Comparison of ENCODE assay signal across 9 mouse cellular contexts in the genomic region with DNA sequence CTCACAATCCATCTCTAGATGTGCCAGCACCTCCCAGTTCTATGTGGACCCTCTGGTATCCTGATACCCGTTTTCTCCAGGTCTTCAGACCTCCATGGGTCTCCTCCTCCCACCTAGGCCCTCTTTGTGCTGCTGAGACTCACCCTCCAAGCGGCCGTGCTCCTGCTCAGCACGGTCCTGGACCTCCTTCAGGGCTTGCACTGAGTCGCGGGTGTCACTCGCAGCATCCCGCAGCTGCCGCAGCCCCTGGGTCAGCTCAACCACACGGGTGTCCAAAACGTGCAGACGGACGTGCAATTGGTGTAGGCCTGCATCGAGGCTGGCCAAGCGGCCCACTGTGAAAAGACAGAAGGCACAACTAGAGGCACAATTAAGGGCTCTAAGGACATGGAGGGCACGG. TPM values are rescaled to one million over a fixed set of nuclear protein-coding genes. Genes with fewer than 3 reads are reported as not detected.
A peak's percentile ranks its signal among the peaks of the same experiment; 100 is the strongest.
DNase-seq lines count a peak whose midpoint lies in the region; ATAC-seq and TF ChIP-seq lines count a peak whose summit lies in the region.
"Had no signal": no experiment of that assay in that cellular context is flagged by ENCODE, and none has a peak within 500 bp of the region (broad histone marks: within the 10 kb centered on the region; RNA-seq: fewer than 3 reads in every experiment).

No protein-coding gene starts in this region.

- H3K4me3 ChIP-seq in layer of hippocampus, adult 2 months: peak overlapping the region; percentile 85
- no peak overlapping the region for H3K4me3 ChIP-seq in embryonic facial prominence, embryonic 11.5 days (ENCODE audit: low read depth, low read length)
- peak overlapping the region; percentile 55 for H3K4me3 ChIP-seq in hindbrain, embryonic 12.5 days
- H3K4me3 ChIP-seq in midbrain, embryonic 14.5 days (replicated peaks; ENCODE audit: low read depth, low read length): peak overlapping the region; percentile 63; the same call in 1 of the 2 replicates

- no peak for ATAC-seq in embryonic facial prominence, embryonic 11.5 days (replicated peaks; ENCODE audit: insufficient number of reproducible peaks, low FRiP score, low TSS enrichment, low read depth)
- ATAC-seq in hindbrain, embryonic 12.5 days (ENCODE audit: low FRiP score): no peak; the same call in 1 of the 2 replicates
- no peak for ATAC-seq in midbrain, embryonic 14.5 days (ENCODE audit: low FRiP score, low TSS enrichment)
- ATAC-seq in megakaryocyte progenitor cell, adult 5-6 weeks (replicated peaks; ENCODE audit: poor library complexity): no peak

- H3K9me3 ChIP-seq in embryonic facial prominence, embryonic 11.5 days (replicated peaks; ENCODE audit: control insufficient read depth, low read length): no peaks in the 10 kb centered on the region
- no peaks in the 10 kb centered on the region for H3K9me3 ChIP-seq in hindbrain, embryonic 12.5 days (replicated peaks)
- H3K9me3 ChIP-seq in midbrain, embryonic 14.5 days (ENCODE audit: control insufficient read depth, low read length): no peaks in the 10 kb centered on the region

- 6% methylated on average over 16 of the region's 16 CpGs for WGBS in embryonic facial prominence, embryonic 11.5 days
- 10% methylated on average over 16 of the region's 16 CpGs for WGBS in hindbrain, embryonic 12.5 days
- WGBS in midbrain, embryonic 14.5 days: 6% methylated on average over 16 of the region's 16 CpGs

- DNase-seq in layer of hippocampus, adult 2 months (ENCODE audit: low spot score in 2 of 2): no peak
- DNase-seq in layer of hippocampus, adult 11-12 months (ENCODE audit: low spot score): no peak
- no peak for DNase-seq in embryonic facial prominence, embryonic 11.5 days (ENCODE audit: low spot score)
- DNase-seq in midbrain, embryonic 14.5 days: no peak
- no peak for DNase-seq in urinary bladder, adult 2 months (ENCODE audit: low spot score)
- no peak for DNase-seq in left cerebral cortex, postnatal 36 days (ENCODE audit: low spot score in 2 of 2)

- intact Hi-C loops in left cerebral cortex, postnatal 36 days (cut with DNase I): no loop called here

- no peak overlapping the region for H3K9ac ChIP-seq in embryonic facial prominence, embryonic 11.5 days (replicated peaks; ENCODE audit: low read length)
- no peak overlapping the region for H3K9ac ChIP-seq in hindbrain, embryonic 12.5 days
- no peak overlapping the region for H3K9ac ChIP-seq in midbrain, embryonic 14.5 days (replicated peaks; ENCODE audit: low read length)

- peaks cover 12% of the 10 kb centered on the region for H3K27me3 ChIP-seq in embryonic facial prominence, embryonic 11.5 days (ENCODE audit: control insufficient read depth, insufficient read depth, low read length)
- peaks cover 18% of the 10 kb centered on the region; the same call in 1 of the 2 replicates for H3K27me3 ChIP-seq in hindbrain, embryonic 12.5 days
- no peaks in the 10 kb centered on the region for H3K27me3 ChIP-seq in midbrain, embryonic 14.5 days (ENCODE audit: control insufficient read depth, insufficient read depth, low read length)

- peak overlapping the region; percentile 14; the same call in 1 of the 2 replicates for H3K4me2 ChIP-seq in embryonic facial prominence, embryonic 11.5 days (ENCODE audit: low read depth, low read length)
- peak overlapping the region; percentile 63 for H3K4me2 ChIP-seq in hindbrain, embryonic 12.5 days (replicated peaks)
- peak overlapping the region; percentile 81 for H3K4me2 ChIP-seq in midbrain, embryonic 14.5 days (ENCODE audit: low read length)

- no peaks in the 10 kb centered on the region for H3K36me3 ChIP-seq in embryonic facial prominence, embryonic 11.5 days (replicated peaks; ENCODE audit: control insufficient read depth, insufficient read depth, low read depth, low read length)
- no peaks in the 10 kb centered on the region for H3K36me3 ChIP-seq in hindbrain, embryonic 12.5 days
- H3K36me3 ChIP-seq in midbrain, embryonic 14.5 days (ENCODE audit: control insufficient read depth, insufficient read depth, low read length): no peaks in the 10 kb centered on the region

- no peak for TF ChIP-seq CTCF in layer of hippocampus, adult 2 months (conservative IDR thresholded peaks at IDR 0.05)

- H3K4me1 ChIP-seq in embryonic facial prominence, embryonic 11.5 days (ENCODE audit: control insufficient read depth, insufficient read depth, low read length): 0 out of 2 replicates have a peak, but pooled peaks cover 3% of the 10 kb centered on the region
- peaks cover 18% of the 10 kb centered on the region for H3K4me1 ChIP-seq in hindbrain, embryonic 12.5 days
- H3K4me1 ChIP-seq in midbrain, embryonic 14.5 days (ENCODE audit: control insufficient read depth, insufficient read depth, low read length): peaks cover 6% of the 10 kb centered on the region

- peak overlapping the region; percentile 70 for H3K27ac ChIP-seq in layer of hippocampus, adult 2 months
- no peak overlapping the region; the same call in 1 of the 2 replicates for H3K27ac ChIP-seq in embryonic facial prominence, embryonic 11.5 days (replicated peaks; ENCODE audit: low read depth, low read length)
- peak overlapping the region; percentile 96 for H3K27ac ChIP-seq in hindbrain, embryonic 12.5 days
- H3K27ac ChIP-seq in midbrain, embryonic 14.5 days (replicated peaks; ENCODE audit: low read depth, low read length): peak overlapping the region; percentile 96

RNA-seq across cellular contexts. Expression of a gene that starts 1.0 kb away (rescaled TPM):
- total RNA-seq in layer of hippocampus, adult 2 months (2021): 1 to 10 TPM; 3.0 to 3.5 TPM
- 2.2 and 2.3 TPM in 2 replicates for polyA plus RNA-seq in embryonic facial prominence, embryonic 11.5 days (2014; fragmentation: Nextera tagmentation; extraction: Ambion mirVana)
- 2.0 and 2.9 TPM in 2 replicates for polyA plus RNA-seq in hindbrain, embryonic 12.5 days (2016; fragmentation: Nextera tagmentation; extraction: Ambion mirVana)
- 4.6 and 4.7 TPM in 2 replicates for polyA plus RNA-seq in midbrain, embryonic 14.5 days (2014; fragmentation: Nextera tagmentation; extraction: Ambion mirVana)
- 17.2 and 19.7 TPM in 2 replicates for polyA plus RNA-seq in urinary bladder, adult 2 months (2012; rRNA removed)
- 1 to 10 TPM; 3.9 to 4.0 TPM for total RNA-seq in left cerebral cortex, postnatal 36 days (2021)
- total RNA-seq in megakaryocyte progenitor cell, adult 5-6 weeks (2015): 4.1 TPM in 2 replicates
- 4.2 and 4.4 TPM in 2 replicates for total RNA-seq in megakaryocyte progenitor cell, adult 5-6 weeks (2017)

RNA-seq across cellular contexts. Expression of a gene that starts 4.4 kb away (rescaled TPM):
- total RNA-seq in layer of hippocampus, adult 2 months (2021): 100 to 1,000 TPM; 647 to 698 TPM
- polyA plus RNA-seq in embryonic facial prominence, embryonic 11.5 days (2014; fragmentation: Nextera tagmentation; extraction: Ambion mirVana): 0.98 and 1.00 TPM in 2 replicates
- polyA plus RNA-seq in hindbrain, embryonic 12.5 days (2016; fragmentation: Nextera tagmentation; extraction: Ambion mirVana): 12.5 and 12.8 TPM in 2 replicates
- polyA plus RNA-seq in midbrain, embryonic 14.5 days (2014; fragmentation: Nextera tagmentation; extraction: Ambion mirVana): 35.1 and 37.8 TPM in 2 replicates
- 0.85 and 1.9 TPM in 2 replicates for polyA plus RNA-seq in urinary bladder, adult 2 months (2012; rRNA removed)
- total RNA-seq in left cerebral cortex, postnatal 36 days (2021): 100 to 1,000 TPM; 586 to 632 TPM
- total RNA-seq in megakaryocyte progenitor cell, adult 5-6 weeks (2015): 0.05 and 0.49 TPM in 2 replicates
- not detected in 2 replicates for total RNA-seq in megakaryocyte progenitor cell, adult 5-6 weeks (2017)

RNA-seq across cellular contexts. Expression of a gene that starts 44.4 kb away (rescaled TPM):
- total RNA-seq in layer of hippocampus, adult 2 months (2021): not detected
- 2.3 TPM in 1 of 2 replicates, not detected in the other for polyA plus RNA-seq in embryonic facial prominence, embryonic 11.5 days (2014; fragmentation: Nextera tagmentation; extraction: Ambion mirVana)
- polyA plus RNA-seq in hindbrain, embryonic 12.5 days (2016; fragmentation: Nextera tagmentation; extraction: Ambion mirVana): not detected in 2 replicates
- 1.8 TPM in 1 of 2 replicates, not detected in the other for polyA plus RNA-seq in midbrain, embryonic 14.5 days (2014; fragmentation: Nextera tagmentation; extraction: Ambion mirVana)
- 0.65 TPM in 1 of 2 replicates, not detected in the other for polyA plus RNA-seq in urinary bladder, adult 2 months (2012; rRNA removed)
- total RNA-seq in left cerebral cortex, postnatal 36 days (2021): not detected
- not detected in 2 replicates for total RNA-seq in megakaryocyte progenitor cell, adult 5-6 weeks (2015)
- not detected in 2 replicates for total RNA-seq in megakaryocyte progenitor cell, adult 5-6 weeks (2017)
- total RNA-seq: left cerebral cortex, postnatal 10 days had no signal

RNA-seq across cellular contexts. Expression of a gene that starts 48.5 kb away (rescaled TPM):
- total RNA-seq in layer of hippocampus, adult 2 months (2021): not detected
- polyA plus RNA-seq in embryonic facial prominence, embryonic 11.5 days (2014; fragmentation: Nextera tagmentation; extraction: Ambion mirVana): not detected in 2 replicates
- polyA plus RNA-seq in hindbrain, embryonic 12.5 days (2016; fragmentation: Nextera tagmentation; extraction: Ambion mirVana): not detected in 2 replicates
- not detected in 2 replicates for polyA plus RNA-seq in midbrain, embryonic 14.5 days (2014; fragmentation: Nextera tagmentation; extraction: Ambion mirVana)
- not detected in 2 replicates for polyA plus RNA-seq in urinary bladder, adult 2 months (2012; rRNA removed)
- total RNA-seq in left cerebral cortex, postnatal 36 days (2021): not detected
- total RNA-seq in megakaryocyte progenitor cell, adult 5-6 weeks (2015): not detected in 2 replicates
- total RNA-seq in megakaryocyte progenitor cell, adult 5-6 weeks (2017): 0.04 TPM in 1 of 2 replicates, not detected in the other
- total RNA-seq: left cerebral cortex, postnatal 10 days had no signal

RNA-seq across cellular contexts. Expression of a gene that starts 59.2 kb away (rescaled TPM):
- 10 to 100 TPM; 87.8 to 90.3 TPM for total RNA-seq in layer of hippocampus, adult 2 months (2021)
- 121 and 132 TPM in 2 replicates for polyA plus RNA-seq in embryonic facial prominence, embryonic 11.5 days (2014; fragmentation: Nextera tagmentation; extraction: Ambion mirVana)
- 182 and 196 TPM in 2 replicates for polyA plus RNA-seq in hindbrain, embryonic 12.5 days (2016; fragmentation: Nextera tagmentation; extraction: Ambion mirVana)
- 199 and 211 TPM in 2 replicates for polyA plus RNA-seq in midbrain, embryonic 14.5 days (2014; fragmentation: Nextera tagmentation; extraction: Ambion mirVana)
- 100 and 125 TPM in 2 replicates for polyA plus RNA-seq in urinary bladder, adult 2 months (2012; rRNA removed)
- 10 to 100 TPM; 70.3 to 70.5 TPM for total RNA-seq in left cerebral cortex, postnatal 36 days (2021)
- total RNA-seq in megakaryocyte progenitor cell, adult 5-6 weeks (2015): 54.0 and 60.6 TPM in 2 replicates
- total RNA-seq in megakaryocyte progenitor cell, adult 5-6 weeks (2017): 71.7 and 74.6 TPM in 2 replicates

Comparison
In these comparisons a context has a peak if more than half of its experiments do, and no peak if none do; other contexts are left out.
1. H3K4me2 ChIP-seq: peak in every context shown above with its lines; median percentile 81 in midbrain, embryonic 14.5 days; 63 in hindbrain, embryonic 12.5 days; 14 in embryonic facial prominence, embryonic 11.5 days.